Mouse (Mus musculus): ENCODE data around the gene Syngr3.

Gene Syngr3

DNA sequence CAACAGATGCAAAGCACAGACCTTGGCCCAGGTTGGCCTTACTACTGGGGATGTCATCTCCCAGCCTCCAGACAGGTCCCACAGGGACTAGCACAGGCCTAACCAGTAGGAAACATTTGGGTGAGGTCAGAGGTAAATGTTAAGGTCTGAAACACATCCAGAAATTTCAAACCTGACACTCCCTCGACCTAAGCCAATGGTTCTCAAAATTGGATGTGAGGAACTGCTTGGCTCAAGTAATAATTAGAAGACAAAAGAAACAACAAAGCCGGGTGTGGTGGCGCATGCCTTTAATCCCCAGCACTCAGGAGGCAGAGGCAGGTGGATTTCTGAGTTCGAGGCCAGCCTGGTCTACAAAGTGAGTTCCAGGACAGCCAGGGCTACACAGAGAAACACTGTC lies 43.4 kb downstream of the Syngr3 start:
- DNase-seq (ENCODE audit: extremely low read depth, low read depth), result no peak

DNA sequence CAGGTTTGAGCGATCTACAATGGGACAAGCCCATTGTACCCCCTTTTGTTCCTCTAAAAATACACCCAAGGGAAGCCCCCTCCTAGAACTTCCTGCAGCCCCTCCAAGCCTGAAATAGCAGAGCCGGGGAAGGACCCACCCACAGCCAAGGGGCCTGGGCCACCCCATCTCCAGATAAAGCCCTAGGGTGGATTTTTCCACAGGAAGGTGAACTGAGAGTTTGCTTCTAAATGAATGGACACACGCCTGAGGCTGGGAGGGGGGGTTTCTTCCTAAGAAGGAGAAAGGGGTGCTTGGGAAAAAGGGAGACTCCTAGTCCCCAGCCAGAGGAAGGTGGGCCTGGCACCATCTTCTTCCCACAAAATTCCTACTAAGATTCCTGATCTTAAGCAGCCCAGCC lies 43.8 kb downstream of the Syngr3 start:
- DNase-seq (ENCODE audit: extremely low read depth, low read depth), result no peak

DNA sequence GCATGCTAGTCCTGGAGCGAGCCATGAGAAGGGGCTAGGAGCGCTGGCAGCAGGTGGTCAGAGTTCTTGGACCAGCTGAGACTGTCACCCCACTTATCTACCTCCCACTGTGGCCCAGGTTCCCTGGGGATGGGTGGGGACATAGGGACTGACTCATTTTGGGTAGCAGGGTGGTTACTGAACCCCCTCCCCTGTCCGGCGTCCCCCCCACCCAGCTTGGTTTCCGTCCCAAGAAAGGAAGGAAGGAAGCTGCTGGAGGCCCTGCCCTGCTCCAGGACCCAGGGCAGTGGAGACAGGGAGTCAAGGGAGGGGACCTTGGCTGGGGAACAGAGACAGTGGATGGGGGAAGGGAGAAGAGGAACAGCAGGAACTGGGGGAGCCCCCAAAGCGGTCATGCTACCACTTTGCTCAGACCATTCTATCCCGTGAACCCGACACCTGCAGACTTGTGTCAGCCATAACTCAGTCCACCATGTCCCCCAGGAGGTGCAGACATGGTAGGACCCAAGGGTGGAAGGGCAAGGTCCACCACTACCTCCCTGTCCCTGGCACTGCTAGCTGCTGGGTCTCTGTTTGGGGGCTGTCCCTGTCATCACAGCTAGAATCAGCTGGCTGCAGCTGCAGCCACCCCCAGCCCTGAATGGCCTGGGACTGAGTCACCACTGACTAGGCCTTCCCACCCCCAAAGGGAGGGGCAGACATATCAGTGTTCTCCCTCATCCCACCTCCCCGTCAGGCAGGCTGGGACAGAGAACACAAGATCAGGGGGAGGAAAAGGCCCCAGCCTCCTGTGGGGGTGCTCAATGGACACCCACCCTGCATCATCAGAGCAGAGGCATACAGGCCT lies 44.7 kb downstream of the Syngr3 start:
- DNase-seq (ENCODE audit: extremely low read depth, low read depth), result no peak

DNA sequence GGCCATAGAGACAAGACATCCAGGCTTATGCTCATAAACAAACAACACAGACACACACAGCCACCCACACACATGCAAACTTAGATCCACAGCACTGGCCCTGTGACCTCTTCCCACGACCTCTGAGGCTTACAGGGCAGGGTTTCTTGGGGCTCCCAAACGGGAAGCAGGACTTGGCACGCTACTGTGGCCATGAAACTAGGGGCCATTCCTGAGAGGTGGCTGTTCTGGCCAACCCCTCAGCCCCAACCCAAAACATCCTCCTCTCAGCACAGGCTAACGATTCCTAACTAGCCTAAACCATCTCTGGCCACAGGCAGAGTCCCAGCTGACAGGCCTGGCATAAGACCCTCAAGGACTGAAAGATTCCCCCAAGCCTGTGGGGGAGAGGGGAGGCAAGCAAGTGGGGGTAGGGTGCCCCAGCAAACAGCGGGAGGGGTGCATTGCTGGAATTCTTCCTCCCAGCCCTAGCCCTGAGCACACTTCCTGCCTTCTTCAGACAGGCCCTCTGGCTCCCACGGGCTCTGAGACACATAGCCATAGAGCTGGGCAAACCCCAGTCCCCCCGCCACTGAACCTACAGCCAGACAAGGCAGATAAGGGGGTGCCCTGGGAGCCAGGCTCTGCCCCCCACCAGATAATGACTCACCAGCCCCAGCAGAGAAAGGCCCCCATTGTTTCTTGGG lies 45.6 kb downstream of the Syngr3 start:
- no peak for DNase-seq (ENCODE audit: extremely low read depth, low read depth)

- DNase-seq (ENCODE audit: extremely low read depth, low read depth), result no peak
These were observed 46.9 kb downstream of the Syngr3 start for GRCm38 (mm10) chr17:24642791-24643343.

DNA sequence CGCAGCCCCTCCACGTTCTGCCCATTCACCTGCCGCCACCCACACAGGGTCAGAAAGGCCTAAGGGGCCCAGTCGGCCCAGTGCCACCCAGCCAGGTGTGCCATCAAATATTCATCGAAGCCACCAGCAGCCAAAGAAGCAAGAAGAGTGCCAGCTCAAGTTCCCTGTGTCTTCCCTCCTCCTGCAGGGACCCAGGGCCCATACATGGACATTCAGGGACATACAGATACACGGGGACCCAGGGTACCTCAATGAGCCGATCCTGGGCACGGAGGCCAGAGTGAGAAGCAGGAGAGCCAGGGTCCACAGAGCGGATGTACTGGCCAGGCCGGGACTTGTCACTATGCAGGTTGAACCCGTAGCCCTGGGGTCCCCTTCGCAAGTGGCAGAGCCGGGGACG lies 47.8 kb downstream of the Syngr3 start:
- no peak for DNase-seq (ENCODE audit: extremely low read depth, low read depth)

DNA sequence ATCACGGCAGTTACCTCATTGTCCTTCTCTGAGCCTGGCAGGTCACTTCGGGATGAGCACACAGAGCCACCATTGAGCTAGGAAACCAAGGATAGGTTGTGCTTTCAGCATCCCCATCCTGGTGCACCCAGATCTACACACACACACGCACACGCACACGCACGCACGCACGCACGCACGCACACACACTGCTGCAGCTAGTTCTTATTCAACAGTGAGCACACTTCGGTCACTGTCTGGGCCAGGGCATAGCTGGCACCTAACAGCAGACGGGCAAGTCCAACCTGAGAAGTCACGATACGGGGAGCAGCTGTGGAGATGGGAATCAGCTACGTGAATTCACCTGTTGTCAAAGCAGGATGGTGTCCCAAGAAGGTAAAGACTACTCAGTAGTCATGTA lies 49.2 kb downstream of the Syngr3 start:
- DNase-seq (ENCODE audit: extremely low read depth, low read depth), result no peak

DNA sequence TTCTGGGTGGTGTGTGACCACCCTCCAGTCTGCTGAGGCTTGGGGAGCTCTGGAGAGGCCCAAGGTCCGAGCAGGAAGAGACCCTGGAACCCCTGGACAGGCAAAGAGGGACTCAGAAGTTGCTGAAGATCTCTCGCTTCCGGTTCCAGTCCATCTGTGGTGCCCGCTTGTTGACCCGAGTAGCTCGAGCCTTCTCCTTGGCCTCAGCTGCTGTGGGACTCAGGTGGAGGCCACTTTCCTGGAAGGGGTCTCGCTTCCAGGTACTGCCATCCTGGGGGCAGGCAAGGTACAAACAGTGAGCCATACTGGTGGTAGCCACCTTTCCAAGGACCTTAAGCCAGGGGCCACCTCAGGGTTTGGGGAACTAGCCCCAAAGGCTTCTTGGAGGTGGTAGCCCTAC lies 49.6 kb downstream of the Syngr3 start:
- DNase-seq (ENCODE audit: extremely low read depth, low read depth), result no peak

DNA sequence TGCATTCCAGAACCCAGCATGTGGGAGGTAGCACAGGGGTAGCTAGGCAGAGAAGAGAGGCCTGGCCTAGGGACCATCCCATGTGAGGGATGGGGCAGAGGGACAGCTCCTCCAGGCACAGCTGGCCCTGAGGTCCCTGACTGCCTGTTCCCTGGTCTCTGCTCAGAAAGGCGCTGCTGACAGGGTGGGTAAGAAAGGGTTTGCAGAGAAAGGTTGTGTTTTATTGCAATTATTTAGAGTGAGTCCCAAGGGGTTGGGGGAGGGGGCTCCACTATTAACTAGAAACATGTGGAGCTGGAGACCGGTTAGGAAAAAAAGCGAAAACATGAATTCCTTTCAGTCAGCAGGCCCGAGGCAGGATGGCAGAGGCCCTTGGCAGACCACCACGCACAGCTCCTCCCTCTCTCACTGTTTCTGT lies 50.2 kb downstream of the Syngr3 start:
- no peak for DNase-seq (ENCODE audit: extremely low read depth, low read depth)

DNA sequence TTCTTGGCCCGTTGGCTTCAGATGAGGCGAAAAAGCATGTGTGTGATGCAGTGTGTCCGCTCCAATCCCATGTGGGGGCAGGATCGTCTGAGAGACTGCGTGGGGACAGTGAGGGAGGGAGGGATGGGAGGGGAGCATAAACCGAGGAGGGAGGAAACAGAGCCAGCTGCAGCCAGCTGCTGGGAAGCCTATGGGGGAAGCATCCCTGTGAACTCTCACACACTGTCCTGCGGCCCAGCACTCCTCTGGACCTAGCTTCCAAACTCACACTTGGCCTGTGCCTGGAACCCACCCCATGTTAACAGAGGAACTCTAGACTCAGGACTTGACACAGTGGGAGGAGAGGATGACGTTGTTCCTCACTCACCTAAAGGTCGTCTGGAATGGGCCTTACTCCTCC lies 50.9 kb downstream of the Syngr3 start:
- DNase-seq (ENCODE audit: extremely low read depth, low read depth), result no peak

DNA sequence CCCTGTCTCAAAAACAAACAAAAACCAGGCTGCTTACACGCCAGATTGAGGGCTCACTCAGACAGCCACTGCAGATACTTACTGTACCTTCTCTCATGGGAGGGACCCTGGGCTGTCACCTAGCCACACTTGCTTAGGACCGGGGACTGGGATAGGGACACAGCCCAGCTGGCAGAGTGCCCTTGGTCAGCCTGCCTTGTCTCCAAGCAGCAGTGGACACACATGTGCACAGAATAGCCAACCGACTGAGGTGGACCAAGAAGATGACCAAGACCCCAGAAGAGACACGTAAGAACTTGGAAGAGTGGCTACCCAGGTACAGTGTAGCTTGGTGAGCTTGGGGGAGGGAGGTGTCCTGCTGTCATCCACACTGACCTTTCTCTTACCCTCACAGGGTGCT lies 51.5 kb downstream of the Syngr3 start:
- DNase-seq (ENCODE audit: extremely low read depth, low read depth), result no peak

GRCm38 (mm10) chr17:24636781-24637481 lies 52.8 kb downstream of the Syngr3 start:
- DNase-seq (ENCODE audit: extremely low read depth, low read depth), result no peak

GRCm38 (mm10) chr17:24635694-24636093 lies 54.1 kb downstream of the Syngr3 start:
- no peak for DNase-seq (ENCODE audit: extremely low read depth, low read depth)
